Mouse (Mus musculus) midbrain, embryonic 13.5 days (tissue): Measurements from ENCODE around the gene Lrpprc. TPM values are rescaled to one million over a fixed set of nuclear protein-coding genes. Genes with fewer than 3 reads are reported as not detected.

Source experiments
- ATAC-seq: fragments of 200-750 bp; cut with Nextera tagmentation; 2 replicates; pipeline ENCODE4 v1.8.0; 2017; ENCODE audit warnings: mild to moderate bottlenecking, moderate TSS enrichment, moderate library complexity
- H3K27ac ChIP-seq: fragments of 300-500 bp; sonication (generic); 2 replicates; pipeline ENCODE4 v1.5.1; 2015; ENCODE audit warnings: inconsistent platforms, mild to moderate bottlenecking, moderate library complexity
- H3K27me3 ChIP-seq: fragments of 300-500 bp; sonication (generic); 2 replicates; pipeline ENCODE4 v1.6.1; 2015; ENCODE audit warnings: mild to moderate bottlenecking, inconsistent platforms
- H3K36me3 ChIP-seq: fragments of 300-500 bp; sonication (generic); 2 replicates; pipeline ENCODE4 v1.6.1; 2015; ENCODE audit warnings: mild to moderate bottlenecking, inconsistent platforms
- H3K4me1 ChIP-seq: fragments of 300-500 bp; sonication (generic); replicated peaks from 2 replicates; pipeline ENCODE4 v1.6.1; 2015; ENCODE audit warnings: inconsistent platforms
- H3K4me2 ChIP-seq: fragments of 300-500 bp; sonication (generic); replicated peaks from 2 replicates; pipeline ENCODE4 v1.6.1; 2015; ENCODE audit warnings: moderate library complexity, mild to moderate bottlenecking, inconsistent platforms
- H3K4me3 ChIP-seq: fragments of 300-500 bp; sonication (generic); replicated peaks from 2 replicates; pipeline ENCODE4 v1.5.1; 2015; ENCODE audit warnings: mild to moderate bottlenecking, inconsistent platforms
- H3K9ac ChIP-seq: fragments of 300-500 bp; sonication (generic); replicated peaks from 2 replicates; pipeline ENCODE4 v1.6.1; 2015; ENCODE audit warnings: mild to moderate bottlenecking, inconsistent platforms
- H3K9me3 ChIP-seq: fragments of 300-500 bp; sonication (generic); 2 replicates; pipeline ENCODE4 v1.6.1; 2016; ENCODE audit warnings: mild to moderate bottlenecking, inconsistent platforms
- WGBS: fragments of 180-500 bp; shearing (Covaris S2); methylation state at CpG from one replicate; pipeline ENCODE4 v1.1.7; 2015; 5-methylcytosine and 5-hydroxymethylcytosine counted together
- polyA plus RNA-seq: library from polyadenylated mRNA; unstranded; fragments of >200 nt; fragmentation: Nextera tagmentation; extraction: Ambion mirVana; gene quantifications from 2 replicates; pipeline ENCODE4 v1.2.1, GENCODE M21; 2015

Gene Lrpprc
- polyA plus RNA-seq, 1 experiment from 2014 or later = 44.3 TPM

DNA sequence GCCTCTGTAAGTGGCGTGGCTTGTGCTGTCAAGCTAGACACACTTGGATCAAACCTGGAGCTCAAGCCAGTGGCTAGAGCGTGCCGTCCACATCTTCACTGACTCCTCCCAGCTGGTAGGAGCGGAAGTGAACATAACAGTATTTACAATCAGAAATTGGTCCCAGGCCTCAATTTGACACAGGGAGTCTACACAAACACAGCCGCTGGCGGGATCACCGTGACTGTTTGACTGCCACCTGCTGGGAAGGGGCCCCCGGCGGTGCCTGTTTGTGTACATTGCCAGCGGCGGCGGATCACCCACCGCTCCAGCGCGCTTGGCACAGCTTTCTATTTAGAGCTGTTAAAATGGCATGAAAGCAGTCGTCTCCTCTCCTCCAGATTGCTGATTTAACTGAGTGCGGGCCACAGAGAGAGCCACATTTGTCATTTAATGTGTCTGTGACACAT lies 81.2 kb downstream of the Lrpprc start:
- H3K9ac ChIP-seq = no peak overlapping the region
- H3K4me2 ChIP-seq = peak overlapping the region; percentile 32
- WGBS = 37% methylated on average over 17 of the region's 17 CpGs
- ATAC-seq = peak; percentile 66
- 0 out of 2 replicates have a peak, but pooled peaks cover 4% of the 10 kb centered on the region for H3K27me3 ChIP-seq
- no peak overlapping the region for H3K4me3 ChIP-seq
- peaks cover 24% of the 10 kb centered on the region for H3K4me1 ChIP-seq
- H3K27ac ChIP-seq = peak overlapping the region; percentile 64
- no peaks in the 10 kb centered on the region for H3K9me3 ChIP-seq
- peaks cover 35% of the 10 kb centered on the region for H3K36me3 ChIP-seq

DNA sequence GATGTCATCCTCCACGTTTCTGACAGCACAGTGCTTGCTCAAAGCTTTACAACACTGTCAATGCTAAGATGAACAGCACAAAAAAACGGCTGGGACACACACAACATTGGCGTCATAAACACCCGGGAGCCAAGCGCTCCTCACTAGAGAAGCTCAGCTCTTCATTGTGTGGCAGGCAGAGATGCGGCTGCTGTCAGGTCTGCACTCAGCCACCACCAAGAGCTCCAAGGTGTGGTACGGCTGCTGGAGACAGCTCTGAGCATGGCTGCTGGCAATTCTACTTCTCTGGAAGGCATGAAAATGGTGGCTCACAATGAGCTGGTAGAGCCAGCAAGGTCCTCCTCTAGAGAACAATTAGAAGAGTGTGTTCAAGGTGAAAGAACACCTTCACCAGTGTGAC lies 81.8 kb downstream of the Lrpprc start:
- ATAC-seq = no peak
- Histone ChIP-seq H3K4me1 (peaks cover 21% of the 10 kb centered on the region), H3K4me2 (no peak overlapping the region), H3K9ac (no peak overlapping the region), H3K27ac (peak overlapping the region; percentile 64), H3K36me3 (peaks cover 35% of the 10 kb centered on the region), H3K4me3 (no peak overlapping the region), H3K27me3 (0 out of 2 replicates have a peak, but pooled peaks cover 4% of the 10 kb centered on the region), H3K9me3 (no peaks in the 10 kb centered on the region)
- 91% methylated on average over 7 of the region's 7 CpGs for WGBS

DNA sequence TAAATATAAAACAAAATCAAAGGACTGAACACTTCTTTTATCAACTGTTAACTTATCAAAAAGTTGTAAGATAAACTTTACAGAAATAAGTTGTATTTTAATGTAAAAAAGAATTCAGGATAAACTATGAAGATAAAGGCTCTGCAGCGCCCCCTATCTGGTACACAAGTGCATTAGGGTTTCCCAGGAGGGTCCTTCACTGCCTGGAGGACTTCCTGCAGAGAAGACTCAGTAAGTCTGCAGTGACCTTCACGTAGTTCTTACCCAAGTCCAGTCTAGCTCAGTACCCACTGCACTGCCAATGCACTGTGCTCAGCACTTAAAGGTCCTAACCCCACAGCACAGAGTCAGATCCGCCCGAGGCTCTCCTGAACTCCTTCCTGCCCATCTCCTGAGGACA lies 83.2 kb downstream of the Lrpprc start:
- Histone ChIP-seq H3K27ac (no peak overlapping the region), H3K27me3 (0 out of 2 replicates have a peak, but pooled peaks cover 2% of the 10 kb centered on the region), H3K9ac (no peak overlapping the region), H3K36me3 (peaks cover 29% of the 10 kb centered on the region), H3K4me2 (no peak overlapping the region), H3K4me1 (peaks cover 24% of the 10 kb centered on the region), H3K4me3 (no peak overlapping the region), H3K9me3 (no peaks in the 10 kb centered on the region)
- WGBS = 64% methylated on average over 4 of the region's 4 CpGs
- ATAC-seq = no peak

DNA sequence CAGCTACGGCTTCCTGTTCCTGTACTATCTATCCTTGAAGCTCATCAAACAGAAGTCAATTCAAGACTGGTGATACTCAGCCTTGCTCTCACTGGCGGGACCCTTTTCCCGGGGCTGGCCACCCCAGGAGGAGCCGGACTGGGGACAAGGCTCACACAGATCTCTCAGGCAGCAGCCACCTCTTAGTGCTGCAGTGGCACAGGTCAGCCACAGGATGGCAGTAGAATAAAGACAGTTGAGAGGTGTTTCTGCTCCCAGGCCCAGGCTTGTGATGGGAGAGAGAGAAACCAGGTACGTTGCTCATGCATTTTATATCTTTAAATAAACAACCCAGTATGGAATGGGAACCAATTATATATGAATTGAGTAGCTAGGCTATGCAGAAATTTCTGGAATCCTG lies 91.9 kb downstream of the Lrpprc start:
- H3K4me1 ChIP-seq = peaks cover 13% of the 10 kb centered on the region
- H3K9me3 ChIP-seq = no peaks in the 10 kb centered on the region
- WGBS = 24% methylated on average over 5 of the region's 5 CpGs
- no peak overlapping the region for H3K4me2 ChIP-seq
- H3K9ac ChIP-seq = no peak overlapping the region
- H3K27me3 ChIP-seq = 0 out of 2 replicates have a peak, but pooled peaks cover 4% of the 10 kb centered on the region
- no peak overlapping the region for H3K4me3 ChIP-seq
- H3K27ac ChIP-seq = no peak overlapping the region
- H3K36me3 ChIP-seq = no peaks in the 10 kb centered on the region
- peak; percentile 40; the same call in 1 of the 2 replicates for ATAC-seq

DNA sequence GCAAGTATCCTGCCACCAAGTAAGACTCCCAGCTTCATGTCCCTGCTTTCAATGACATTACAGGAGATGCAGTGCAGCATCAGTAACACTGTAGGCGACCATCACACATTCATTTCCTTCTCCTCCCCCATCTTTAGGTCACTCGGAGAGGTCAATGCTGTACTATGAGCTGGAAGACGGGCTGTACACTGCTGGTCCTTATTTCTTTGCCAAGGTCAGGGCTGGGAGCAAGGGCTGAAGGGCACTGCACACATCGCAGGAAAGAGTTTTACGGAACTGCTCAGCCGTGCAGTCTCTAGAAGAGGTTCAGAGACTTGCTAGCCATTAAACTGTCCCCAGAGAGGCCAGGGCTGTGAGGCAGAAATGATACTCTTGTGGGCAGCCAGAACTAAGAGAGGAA lies 94.1 kb downstream of the Lrpprc start:
- H3K9ac ChIP-seq = no peak overlapping the region
- H3K27me3 ChIP-seq = 0 out of 2 replicates have a peak, but pooled peaks cover 4% of the 10 kb centered on the region
- ATAC-seq = no peak
- H3K4me1 ChIP-seq = peaks cover 5% of the 10 kb centered on the region; the same call in 1 of the 2 replicates
- no peaks in the 10 kb centered on the region for H3K36me3 ChIP-seq
- no peak overlapping the region for H3K4me3 ChIP-seq
- no peak overlapping the region for H3K4me2 ChIP-seq
- H3K27ac ChIP-seq = no peak overlapping the region
- H3K9me3 ChIP-seq = no peaks in the 10 kb centered on the region
- 75% methylated on average over 6 of the region's 6 CpGs for WGBS

DNA sequence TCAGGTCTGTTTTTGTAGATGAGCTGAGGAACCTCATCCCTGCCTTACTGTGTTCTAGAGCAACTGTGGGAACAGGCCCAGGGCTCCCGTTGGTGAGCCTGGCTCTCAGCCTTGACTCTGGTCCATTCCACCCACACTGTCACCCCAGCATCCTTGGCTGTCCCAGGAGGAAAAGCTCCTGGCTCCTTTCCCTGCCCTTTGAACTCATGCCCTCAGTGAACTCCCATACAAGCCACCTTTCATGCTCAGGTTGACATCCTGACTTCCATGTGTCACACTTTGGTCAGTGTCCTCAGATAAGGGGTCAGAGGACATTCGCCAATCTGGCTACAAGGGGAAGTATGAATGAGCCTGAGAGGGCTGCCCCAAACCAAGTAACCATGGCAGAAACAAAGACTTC lies 96.8 kb downstream of the Lrpprc start:
- no peaks in the 10 kb centered on the region for H3K9me3 ChIP-seq
- no peak overlapping the region for H3K9ac ChIP-seq
- no peaks in the 10 kb centered on the region for H3K36me3 ChIP-seq
- H3K4me3 ChIP-seq = no peak overlapping the region
- H3K4me1 ChIP-seq = no peaks in the 10 kb centered on the region
- ATAC-seq = no peak
- H3K27ac ChIP-seq = no peak overlapping the region
- WGBS = 81% methylated on average over 2 of the region's 2 CpGs
- H3K27me3 ChIP-seq = 0 out of 2 replicates have a peak, but pooled peaks cover 4% of the 10 kb centered on the region
- H3K4me2 ChIP-seq = no peak overlapping the region

DNA sequence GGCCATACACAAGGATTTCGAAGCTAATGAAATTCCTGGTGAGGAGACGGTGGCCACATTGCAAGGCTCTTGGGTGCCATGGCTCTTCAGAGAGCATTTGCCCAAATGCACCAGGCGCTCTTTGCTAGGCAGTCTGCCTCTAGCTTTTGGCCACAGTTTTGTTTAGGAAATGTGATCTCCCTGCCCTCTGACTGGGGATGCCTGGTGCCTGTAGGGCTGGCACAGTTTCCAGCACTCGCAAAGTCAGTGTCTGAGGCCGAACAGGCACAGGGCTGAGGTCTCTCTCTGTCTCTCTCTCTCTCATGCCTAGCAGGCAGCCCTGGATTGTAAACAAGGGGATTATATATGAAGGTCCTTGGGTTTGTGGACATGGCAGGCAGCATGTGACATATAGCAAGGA lies 100.5 kb downstream of the Lrpprc start:
- no peak for ATAC-seq
- 88% methylated on average over 5 of the region's 5 CpGs for WGBS
- H3K27ac ChIP-seq = no peak overlapping the region

DNA sequence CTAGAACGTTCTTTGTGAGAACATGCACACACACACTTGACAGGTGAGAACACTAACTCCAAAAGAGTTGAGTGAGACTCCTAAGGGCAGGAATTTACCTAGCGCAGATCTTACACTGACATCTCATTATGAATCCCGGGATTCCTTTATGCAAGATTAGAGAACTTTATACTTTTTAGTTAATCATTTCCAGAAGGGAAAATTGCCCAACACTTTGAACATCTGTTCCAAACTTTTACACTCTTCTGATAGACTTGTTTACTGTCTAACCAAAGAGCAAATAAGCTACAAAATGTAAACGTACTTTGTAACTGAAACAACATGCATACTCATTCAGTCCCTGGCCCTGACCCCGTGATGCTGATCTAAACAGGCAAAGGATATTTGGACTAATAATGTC lies 101.3 kb downstream of the Lrpprc start:
- Histone ChIP-seq H3K9me3 (no peaks in the 10 kb centered on the region), H3K4me1 (no peaks in the 10 kb centered on the region), H3K27me3 (no peaks in the 10 kb centered on the region), H3K9ac (no peak overlapping the region), H3K4me3 (no peak overlapping the region), H3K4me2 (no peak overlapping the region), H3K27ac (no peak overlapping the region), H3K36me3 (no peaks in the 10 kb centered on the region)
- 94% methylated on average over 5 of the region's 5 CpGs for WGBS
- ATAC-seq = no peak

More for the DNA sequence above, 100.5 kb downstream of the Lrpprc start:
- Histone ChIP-seq H3K36me3 (no peaks in the 10 kb centered on the region), H3K27me3 (no peaks in the 10 kb centered on the region), H3K4me2 (no peak overlapping the region), H3K4me1 (no peaks in the 10 kb centered on the region), H3K4me3 (no peak overlapping the region), H3K9me3 (no peaks in the 10 kb centered on the region), H3K9ac (no peak overlapping the region)

DNA sequence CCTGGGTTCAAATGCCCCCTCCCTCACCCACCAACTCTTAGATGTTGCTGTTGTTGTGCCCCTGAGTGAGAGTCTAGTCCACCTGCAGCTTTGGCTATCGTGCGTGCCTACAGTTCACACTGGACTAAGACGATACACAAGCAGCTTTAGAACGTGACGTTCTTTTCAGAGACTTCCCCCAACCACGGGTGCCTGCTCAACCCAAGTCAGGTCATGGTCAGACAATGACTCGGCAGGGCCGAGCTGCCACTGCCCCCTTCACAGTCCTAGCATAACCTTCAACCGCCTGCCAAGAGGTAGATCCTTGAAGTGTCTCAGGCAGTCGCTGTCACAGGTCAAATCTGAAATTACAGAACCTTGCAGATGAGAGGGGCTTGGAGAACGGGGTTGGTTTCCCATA lies 101.8 kb downstream of the Lrpprc start:
- Histone ChIP-seq H3K9me3 (no peaks in the 10 kb centered on the region), H3K27ac (no peak overlapping the region), H3K4me1 (no peaks in the 10 kb centered on the region), H3K4me3 (no peak overlapping the region), H3K27me3 (no peaks in the 10 kb centered on the region), H3K36me3 (no peaks in the 10 kb centered on the region), H3K9ac (no peak overlapping the region), H3K4me2 (no peak overlapping the region)
- no peak for ATAC-seq
- 87% methylated on average over 11 of the region's 11 CpGs for WGBS

DNA sequence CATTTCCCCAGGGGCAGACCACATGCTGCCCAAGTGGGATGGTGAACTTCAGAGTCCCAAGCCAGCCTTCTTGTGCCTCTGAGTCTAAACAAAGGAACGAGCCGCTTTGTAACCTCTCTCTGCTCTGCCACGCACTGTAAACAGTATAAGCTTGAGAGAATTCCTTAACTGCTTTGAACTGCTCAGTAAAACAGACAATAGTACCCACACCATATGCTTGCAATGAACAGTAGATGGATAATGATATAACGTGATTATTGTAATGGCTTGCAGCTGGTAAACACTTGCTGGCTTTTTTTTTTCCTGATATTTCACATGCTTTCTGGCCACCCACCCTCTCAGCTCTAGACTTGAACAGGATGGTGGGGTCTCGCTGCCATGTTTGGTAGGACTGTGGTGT lies 102.6 kb downstream of the Lrpprc start:
- no peak for ATAC-seq
- no peaks in the 10 kb centered on the region for H3K36me3 ChIP-seq
- no peaks in the 10 kb centered on the region for H3K9me3 ChIP-seq
- H3K4me1 ChIP-seq = 0 out of 2 replicates have a peak, but pooled peaks cover 2% of the 10 kb centered on the region
- H3K9ac ChIP-seq = no peak overlapping the region
- 79% methylated on average over 5 of the region's 5 CpGs for WGBS
- H3K27me3 ChIP-seq = no peaks in the 10 kb centered on the region
- H3K27ac ChIP-seq = no peak overlapping the region
- no peak overlapping the region for H3K4me3 ChIP-seq
- H3K4me2 ChIP-seq = no peak overlapping the region

DNA sequence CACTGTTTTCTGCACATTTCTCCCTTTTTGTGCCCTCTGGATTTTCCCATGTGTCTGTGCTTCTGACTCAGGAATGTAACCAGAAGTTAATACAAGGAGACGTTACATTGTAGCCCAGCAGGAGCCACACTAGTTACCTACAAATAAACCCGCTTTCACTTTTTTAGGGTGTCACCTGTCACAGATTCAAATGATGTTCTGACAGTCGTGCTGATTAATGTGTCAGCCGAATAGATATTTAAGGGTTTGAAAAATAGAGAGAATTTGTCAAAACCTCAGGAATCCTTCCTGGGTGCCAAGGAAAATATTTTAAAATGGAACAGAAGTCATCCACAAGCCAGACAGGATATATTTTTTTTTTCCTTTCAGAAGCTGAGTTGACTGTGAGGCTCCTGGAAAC lies 105.3 kb downstream of the Lrpprc start:
- no peak for ATAC-seq
- H3K27me3 ChIP-seq = no peaks in the 10 kb centered on the region
- H3K4me3 ChIP-seq = no peak overlapping the region
- 0 out of 2 replicates have a peak, but pooled peaks cover 3% of the 10 kb centered on the region for H3K4me1 ChIP-seq
- H3K9ac ChIP-seq = no peak overlapping the region
- H3K9me3 ChIP-seq = no peaks in the 10 kb centered on the region
- 89% methylated on average over 4 of the region's 4 CpGs for WGBS
- no peaks in the 10 kb centered on the region for H3K36me3 ChIP-seq
- H3K4me2 ChIP-seq = no peak overlapping the region
- H3K27ac ChIP-seq = no peak overlapping the region

DNA sequence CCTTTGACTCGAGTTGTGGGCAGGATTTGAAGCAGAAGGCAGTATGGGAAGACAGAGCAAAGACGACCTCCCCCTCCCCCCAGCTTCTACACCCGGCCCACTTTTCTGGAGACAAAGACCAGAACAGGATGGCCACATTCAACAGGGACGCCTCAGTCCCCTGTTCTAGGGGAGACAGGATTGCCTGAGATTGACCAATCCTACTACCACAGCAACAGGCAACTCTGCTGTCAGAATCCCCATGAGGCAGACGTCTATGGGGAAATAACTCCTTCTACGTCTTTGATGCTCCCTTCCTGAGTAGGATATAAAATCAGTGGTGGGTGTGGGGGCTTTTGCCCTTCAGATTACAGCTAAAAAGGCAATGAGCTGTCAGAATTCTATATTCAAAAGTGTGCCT lies 106.3 kb downstream of the Lrpprc start:
- 50% methylated on average over 6 of the region's 6 CpGs for WGBS
- Histone ChIP-seq H3K4me1 (0 out of 2 replicates have a peak, but pooled peaks cover 3% of the 10 kb centered on the region), H3K9me3 (no peaks in the 10 kb centered on the region), H3K27me3 (no peaks in the 10 kb centered on the region), H3K4me3 (no peak overlapping the region), H3K4me2 (no peak overlapping the region), H3K9ac (no peak overlapping the region), H3K27ac (no peak overlapping the region), H3K36me3 (no peaks in the 10 kb centered on the region)
- ATAC-seq = no peak
